Mouse (Mus musculus): Measurements from ENCODE around the gene Prss36.

Gene Prss36

DNA sequence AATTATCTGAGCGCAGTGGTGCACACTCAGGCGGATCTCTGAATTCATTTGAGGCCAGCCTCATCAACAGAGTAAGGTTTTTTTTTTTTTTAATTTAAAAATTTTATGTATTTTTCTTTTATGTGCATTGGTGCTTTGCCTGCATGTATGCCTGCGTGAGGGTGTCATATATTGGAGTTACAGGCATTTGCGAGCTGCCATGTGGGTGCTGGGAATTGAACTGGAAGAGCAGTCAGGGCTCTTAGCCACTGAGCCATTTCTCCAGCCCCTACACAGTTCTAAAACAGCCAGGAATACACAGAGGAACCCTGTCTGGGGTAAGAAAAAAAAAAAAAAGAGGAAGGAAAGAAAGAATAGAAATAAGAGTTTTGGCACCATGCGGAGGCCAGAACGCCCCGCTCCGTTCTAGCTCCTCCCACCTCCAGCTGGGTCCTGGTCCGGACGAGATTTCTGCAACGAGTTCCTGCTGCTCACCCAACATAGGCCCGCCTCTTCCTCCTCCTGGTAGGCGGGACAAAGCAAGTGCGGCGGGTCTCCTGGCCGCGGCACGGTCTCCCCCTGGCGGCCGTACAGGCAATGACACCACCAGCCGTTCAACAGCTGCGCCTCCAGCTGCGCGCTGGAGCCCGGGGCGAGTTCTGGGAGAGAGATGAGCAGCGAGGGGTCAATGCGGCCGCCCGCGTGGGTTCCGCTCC, 11.3 kb downstream of the Prss36 start:
- DNase-seq (ENCODE audit: low spot score), result peak; percentile 94

GRCm38 (mm10) chr7:127934075-127934474, 12.4 kb downstream of the Prss36 start:
- DNase-seq (ENCODE audit: low spot score), result no peak

GRCm38 (mm10) chr7:127932273-127933031, 14.1 kb downstream of the Prss36 start:
- DNase-seq (ENCODE audit: low spot score), result no peak

- no peak for DNase-seq (ENCODE audit: low spot score)
Observed at GRCm38 (mm10) chr7:127931351-127932135, 15.0 kb downstream of the Prss36 start.

GRCm38 (mm10) chr7:127930636-127931035, 15.9 kb downstream of the Prss36 start:
- no peak for DNase-seq (ENCODE audit: low spot score)

DNA sequence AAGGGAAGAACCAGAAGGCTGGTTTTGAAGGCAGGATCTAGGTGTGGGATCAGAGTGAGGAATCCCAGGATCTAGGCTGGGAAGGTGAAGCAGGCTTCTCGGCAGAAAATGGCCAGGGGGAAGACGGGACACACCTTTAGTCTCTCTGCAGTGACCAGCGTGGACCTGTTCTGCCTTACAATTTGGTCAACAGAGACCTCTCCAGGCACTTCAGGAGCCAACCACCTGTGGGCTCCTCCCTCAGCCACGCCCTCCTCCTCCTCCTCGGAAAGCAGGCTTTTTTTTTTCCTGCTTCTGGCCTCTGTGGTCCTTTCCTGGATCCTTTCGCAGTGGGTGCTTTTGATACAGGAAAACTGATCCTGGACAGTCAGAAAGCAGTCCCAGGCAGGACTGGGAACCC, 16.6 kb downstream of the Prss36 start, which contains the start of gene Prss8:
Prss8 (minus strand) TSS at position 182 of the 400 bp plus-strand sequence.
- DNase-seq (ENCODE audit: low spot score), result no peak

- no peak for DNase-seq (ENCODE audit: low spot score)
Observed at GRCm38 (mm10) chr7:127928596-127928995, 17.9 kb downstream of the Prss36 start.

DNA sequence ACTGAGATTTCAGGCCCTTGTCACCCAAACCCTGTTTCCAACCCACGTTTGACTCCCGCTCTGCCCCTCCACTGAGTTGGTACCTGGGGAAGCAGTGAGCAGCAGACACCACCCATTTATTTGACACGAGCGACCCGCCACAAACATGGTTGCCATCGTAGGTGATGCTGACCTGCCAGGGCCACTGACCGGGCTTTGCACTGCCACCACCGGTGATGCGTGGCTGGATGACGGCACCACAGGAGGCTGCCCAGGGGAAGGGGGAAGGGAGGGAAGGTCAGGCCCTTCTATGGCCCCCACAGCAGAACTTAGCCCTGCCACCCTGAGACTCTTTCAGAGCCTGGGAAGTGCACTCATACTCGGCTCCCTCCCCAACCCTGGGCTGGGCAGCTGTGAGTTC, 18.8 kb downstream of the Prss36 start:
- DNase-seq (ENCODE audit: low spot score), result no peak

DNA sequence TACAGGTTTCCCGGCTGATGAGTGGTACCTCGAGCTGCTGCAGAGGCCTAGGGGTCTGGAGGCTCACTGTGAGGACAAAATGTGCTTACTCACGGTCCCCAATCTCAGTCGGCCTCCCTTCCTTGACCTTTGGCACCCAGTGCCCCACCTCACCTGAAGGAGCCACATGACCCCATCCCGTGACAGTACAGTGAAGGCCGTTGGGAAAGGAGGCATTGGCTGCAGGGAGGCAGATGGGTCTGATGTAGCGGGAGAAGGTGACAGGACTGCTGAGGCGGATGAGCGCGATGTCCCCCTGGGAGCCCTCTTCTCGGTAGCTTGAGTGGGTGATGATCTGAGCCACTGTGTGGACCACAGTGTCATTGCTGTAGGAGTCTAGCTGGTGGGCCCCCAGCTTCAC, 19.7 kb downstream of the Prss36 start:
- DNase-seq (ENCODE audit: low spot score), result no peak

DNA sequence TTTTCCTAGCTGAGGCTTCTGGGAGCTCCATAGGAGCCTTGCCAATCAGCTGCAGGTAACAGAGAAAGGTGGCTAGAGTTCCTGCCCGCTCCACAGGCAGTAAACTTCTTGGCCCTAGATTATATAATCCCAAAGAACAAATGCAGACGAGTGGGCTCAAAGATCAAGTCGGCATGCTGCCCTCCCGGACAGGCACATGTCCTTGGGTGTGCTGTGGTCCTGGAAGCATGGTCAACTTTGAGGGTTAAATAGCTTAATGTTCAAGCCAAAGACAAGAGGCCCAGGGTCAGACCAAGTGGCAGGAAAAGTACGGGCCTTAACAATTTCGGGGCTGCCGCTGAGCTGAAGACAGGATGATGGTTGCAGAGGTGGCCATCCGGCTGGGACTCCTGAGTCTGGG, 20.5 kb downstream of the Prss36 start:
- no peak for DNase-seq (ENCODE audit: low spot score)

GRCm38 (mm10) chr7:127925252-127925651, 21.3 kb downstream of the Prss36 start:
- DNase-seq (ENCODE audit: low spot score), result no peak

GRCm38 (mm10) chr7:127923714-127924113, 22.8 kb downstream of the Prss36 start:
- DNase-seq (ENCODE audit: low spot score), result no peak

- no peak for DNase-seq (ENCODE audit: low spot score)
Observed at GRCm38 (mm10) chr7:127922451-127923275, 23.9 kb downstream of the Prss36 start.

- no peak for DNase-seq (ENCODE audit: low spot score)
Observed at GRCm38 (mm10) chr7:127921516-127921915, 25.0 kb downstream of the Prss36 start.

DNA sequence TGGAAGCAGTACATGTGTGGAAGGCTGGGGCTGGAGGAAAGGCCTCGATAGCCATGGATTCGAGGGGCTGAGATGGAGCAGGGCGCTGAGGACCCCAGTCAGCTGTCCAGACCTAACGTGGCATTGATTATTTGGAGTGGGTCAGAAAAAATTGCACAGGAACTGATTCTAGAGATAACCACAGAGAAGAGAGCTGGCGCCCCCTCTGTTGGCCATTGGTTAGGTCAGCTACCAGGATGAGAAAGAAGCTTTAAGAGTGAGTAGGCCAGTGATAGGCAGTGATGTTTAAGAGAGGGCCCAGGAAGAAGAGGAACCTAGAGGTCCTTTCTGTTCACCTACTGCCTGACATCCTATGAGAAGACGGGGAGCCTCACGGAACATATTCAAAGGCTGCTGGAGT, 27.2 kb downstream of the Prss36 start:
- no peak for DNase-seq (ENCODE audit: low spot score)

DNA sequence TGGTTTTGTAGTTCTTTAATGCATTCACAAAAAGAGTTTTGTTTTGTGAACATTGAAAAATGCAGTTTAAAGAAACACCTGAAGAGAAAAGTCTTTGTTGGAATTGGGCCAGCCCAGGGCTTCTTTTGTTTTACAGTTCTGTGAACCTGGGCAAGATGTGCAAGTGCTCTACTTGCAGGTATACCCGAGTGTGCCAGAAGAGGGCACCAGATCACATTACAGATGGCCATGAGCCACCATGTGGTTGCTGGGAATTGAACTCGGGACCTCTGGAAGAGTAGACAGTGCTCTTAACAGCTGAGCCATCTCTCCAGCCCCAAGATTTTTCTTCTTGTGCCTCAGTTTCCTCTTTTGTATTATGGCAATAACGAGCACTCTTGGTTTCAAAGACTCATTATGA, 28.3 kb downstream of the Prss36 start:
- DNase-seq (ENCODE audit: low spot score), result no peak

DNA sequence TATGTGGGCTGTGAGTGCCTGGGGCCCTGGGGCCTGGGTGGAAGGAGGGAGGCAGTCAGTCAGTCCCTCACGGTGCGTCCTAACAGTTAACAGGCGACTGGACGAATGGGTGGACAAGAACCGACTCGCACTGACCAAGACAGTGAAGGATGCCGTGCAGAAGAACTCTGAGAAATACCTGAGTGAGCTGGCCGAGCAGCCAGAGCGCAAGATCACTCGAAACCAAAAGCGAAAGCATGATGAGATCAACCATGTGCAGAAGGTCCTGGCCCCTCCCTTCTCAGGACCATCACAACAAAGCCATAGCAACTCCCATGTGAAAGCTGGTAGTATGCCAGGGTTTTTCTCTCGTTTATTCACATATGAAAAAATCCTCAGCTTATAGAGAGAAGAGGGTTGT, 31.2 kb downstream of the Prss36 start:
- no peak for DNase-seq (ENCODE audit: low spot score)

DNA sequence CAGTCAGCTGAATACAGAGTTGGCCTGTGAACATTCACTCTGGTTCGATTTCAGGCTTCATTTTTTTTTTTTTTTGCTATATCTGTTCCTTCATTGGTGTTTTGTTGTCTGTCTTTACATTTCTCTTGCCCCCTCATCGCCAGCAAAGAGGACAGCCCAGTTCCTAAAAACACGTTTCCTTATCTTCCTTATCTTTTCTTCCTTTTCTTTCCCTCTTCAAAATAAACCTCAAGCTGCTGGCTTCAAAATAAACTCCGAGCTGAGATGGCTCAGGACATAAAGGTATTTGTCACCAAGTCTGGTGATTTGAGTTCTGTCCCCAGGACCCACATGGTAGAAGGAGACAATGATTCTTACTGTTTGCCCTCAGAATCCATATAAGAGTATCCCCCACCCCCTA, 33.6 kb downstream of the Prss36 start:
- DNase-seq (ENCODE audit: low spot score), result no peak

DNA sequence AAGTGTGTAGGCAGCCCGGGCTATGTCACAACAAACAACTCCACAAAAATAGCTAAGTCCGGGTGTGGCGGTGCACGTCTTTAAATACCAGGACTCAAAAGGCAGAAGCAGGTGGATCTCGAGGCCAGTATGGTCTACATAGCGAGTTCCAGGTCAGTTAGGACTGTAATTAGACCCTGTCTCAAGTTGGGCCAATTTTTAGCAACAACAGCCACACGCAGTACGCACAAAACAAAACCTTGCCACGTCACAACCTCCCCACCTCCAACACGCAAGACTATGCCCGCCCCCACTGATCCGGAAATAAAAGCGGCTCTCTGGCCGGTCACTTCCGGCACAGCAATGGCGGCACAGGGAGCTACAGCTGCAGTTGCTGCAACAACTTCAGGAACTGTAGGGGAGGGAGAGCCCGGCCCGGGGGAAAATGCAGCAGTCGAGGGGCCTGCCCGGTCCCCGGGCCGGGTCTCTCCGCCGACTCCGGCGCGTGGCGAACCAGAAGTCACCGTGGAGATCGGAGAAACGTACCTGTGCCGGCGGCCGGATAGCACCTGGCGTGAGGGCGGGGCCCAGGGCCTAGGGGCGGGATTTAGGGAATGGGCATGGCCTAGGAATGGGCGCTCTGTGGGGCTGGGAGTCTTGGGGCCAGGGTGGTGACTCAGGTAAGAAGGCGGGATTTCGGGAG, 34.2 kb downstream of the Prss36 start, which contains the start of gene Kat8:
Kat8 (plus strand) TSS at position 327 of the 682 bp plus-strand sequence.
- peak; percentile 79 for DNase-seq (ENCODE audit: low spot score)

- no peak for DNase-seq (ENCODE audit: low spot score)
Observed at GRCm38 (mm10) chr7:127908656-127909055, 37.9 kb downstream of the Prss36 start.

DNA sequence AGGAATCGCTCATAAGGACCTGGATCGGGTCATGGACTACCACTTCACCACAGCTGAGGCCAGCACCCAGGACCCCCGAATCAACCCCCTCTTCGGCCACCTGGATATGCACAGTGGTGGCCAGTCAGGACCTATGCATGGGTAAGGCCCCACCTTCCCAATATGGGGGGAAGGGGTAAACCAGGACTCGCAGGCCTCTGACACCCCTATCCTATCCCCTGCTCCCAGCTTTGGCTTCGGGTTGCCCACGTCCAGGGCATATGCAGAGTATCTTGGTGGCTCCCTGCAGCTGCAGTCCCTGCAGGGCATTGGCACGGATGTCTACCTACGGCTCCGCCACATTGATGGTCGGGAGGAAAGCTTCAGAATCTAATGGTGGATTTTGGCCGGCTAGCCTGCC, 38.6 kb downstream of the Prss36 start:
- no peak for DNase-seq (ENCODE audit: low spot score)
